Comparison of ENCODE assay signal across 8 mouse cellular contexts in genomic region chr9:122027914-122028745, GRCm38 (mm10). TPM values are rescaled to one million over a fixed set of nuclear protein-coding genes. Genes with fewer than 3 reads are reported as not detected.
A peak's percentile ranks its signal among the peaks of the same experiment; 100 is the strongest.
DNase-seq lines count a peak whose midpoint lies in the region; ATAC-seq and TF ChIP-seq lines count a peak whose summit lies in the region.

No protein-coding gene starts in this region.

- H3K4me1 ChIP-seq in brown adipose tissue, adult 24 weeks (ENCODE audit: control insufficient read depth, insufficient read depth, insufficient read length, low read length), result peaks cover 69% of the 10 kb centered on the region
- H3K4me1 ChIP-seq in limb, embryonic 14.5 days (ENCODE audit: control insufficient read depth, insufficient read depth, low read length), result peaks cover 20% of the 10 kb centered on the region; the same call in 1 of the 2 replicates

- DNase-seq in cerebellum, adult 8-10 months, result peak; percentile 37
- no peak for DNase-seq in cerebellum, adult 11-12 months
- DNase-seq in heart, postnatal 10 days, result peak; percentile 86 to 90
- peak; percentile 15 for DNase-seq in limb, embryonic 14.5 days (ENCODE audit: low spot score)
- no peak for DNase-seq in MN1 (ENCODE audit: low spot score)
- no peak for DNase-seq in thymus, postnatal 0 days (ENCODE audit: low spot score)
- no peak for DNase-seq in layer of hippocampus, adult 9-11 months

- no peaks in the 10 kb centered on the region for H3K9me3 ChIP-seq in limb, embryonic 14.5 days (ENCODE audit: control insufficient read depth, low read length)

- H3K36me3 ChIP-seq in limb, embryonic 14.5 days (ENCODE audit: control insufficient read depth, insufficient read depth, low read length), result no peaks in the 10 kb centered on the region

- H3K27ac ChIP-seq in brown adipose tissue, adult 24 weeks (replicated peaks; ENCODE audit: low read depth, low read length), result peak overlapping the region; percentile 100
- peak overlapping the region; percentile 19; the same call in 1 of the 2 replicates for H3K27ac ChIP-seq in limb, embryonic 14.5 days (replicated peaks; ENCODE audit: low read depth, low read length)

- H3K9ac ChIP-seq in limb, embryonic 14.5 days (ENCODE audit: low read depth, low read length, severe bottlenecking), result no peak overlapping the region

- no peak overlapping the region for H3K4me3 ChIP-seq in brown adipose tissue, adult 24 weeks (ENCODE audit: insufficient read depth, low read depth, low read length)
- no peak overlapping the region for H3K4me3 ChIP-seq in limb, embryonic 14.5 days (replicated peaks; ENCODE audit: low read length)

- H3K4me2 ChIP-seq in limb, embryonic 14.5 days (replicated peaks; ENCODE audit: low read depth, low read length, severe bottlenecking), result no peak overlapping the region

- WGBS in limb, embryonic 14.5 days, result 70% methylated on average over 11 of the region's 11 CpGs

- no peaks in the 10 kb centered on the region for H3K27me3 ChIP-seq in limb, embryonic 14.5 days (ENCODE audit: control insufficient read depth, insufficient read depth, low read length)

- intact Hi-C loops in heart, postnatal 10 days (cut with DNase I), result loop anchor here (1.0 to 2.0 kb wide), 2 partner anchors 37 to 57 kb away; no protein-coding TSS in a partner anchor

- no peak for TF ChIP-seq POLR2A in limb, embryonic 14.5 days (IDR thresholded peaks at IDR 0.05; ENCODE audit: borderline replicate concordance, extremely low read depth, insufficient read depth, insufficient read length)

- ATAC-seq in limb, embryonic 14.5 days (ENCODE audit: low FRiP score, low read depth), result no peak

RNA-seq across cellular contexts. Expression of gene Pomgnt2, which starts 31.2 kb away (rescaled TPM):
- 4.0 and 6.3 TPM in 2 replicates for polyA plus RNA-seq in brown adipose tissue, adult 24 weeks (2012; ENCODE audit: insufficient read depth, insufficient read length, missing spikeins)
- total RNA-seq in heart, postnatal 10 days (2021), result 1 to 10 TPM; 7.1 to 7.6 TPM
- 20.3 and 24.6 TPM in 2 replicates for polyA plus RNA-seq in limb, embryonic 14.5 days (2012; rRNA removed)
- 14.6 and 15.9 TPM in 2 replicates for polyA plus RNA-seq in limb, embryonic 14.5 days (2014; fragmentation: Nextera tagmentation; extraction: Ambion mirVana)
- polyA plus RNA-seq in thymus, postnatal 0 days (2015; fragmentation: Nextera tagmentation; extraction: Ambion mirVana), result 5.8 and 6.2 TPM in 2 replicates

Comparison
In these comparisons a context has a peak if more than half of its experiments do, and no peak if none do; other contexts are left out.
1. DNase-seq: peak in cerebellum, adult 8-10 months (single experiment), heart, postnatal 10 days (2 of 2) and limb, embryonic 14.5 days (single experiment); none in cerebellum, adult 11-12 months (single experiment), MN1 (single experiment), thymus, postnatal 0 days (single experiment) and layer of hippocampus, adult 9-11 months (single experiment).